Mouse (Mus musculus): ENCODE results near the gene Dlg2. TPM values are rescaled to one million over a fixed set of nuclear protein-coding genes. Genes with fewer than 3 reads are reported as not detected.

Gene Dlg2
- polyA plus RNA-seq, 1 experiment from 2014 or later, result 1.5 TPM

DNA sequence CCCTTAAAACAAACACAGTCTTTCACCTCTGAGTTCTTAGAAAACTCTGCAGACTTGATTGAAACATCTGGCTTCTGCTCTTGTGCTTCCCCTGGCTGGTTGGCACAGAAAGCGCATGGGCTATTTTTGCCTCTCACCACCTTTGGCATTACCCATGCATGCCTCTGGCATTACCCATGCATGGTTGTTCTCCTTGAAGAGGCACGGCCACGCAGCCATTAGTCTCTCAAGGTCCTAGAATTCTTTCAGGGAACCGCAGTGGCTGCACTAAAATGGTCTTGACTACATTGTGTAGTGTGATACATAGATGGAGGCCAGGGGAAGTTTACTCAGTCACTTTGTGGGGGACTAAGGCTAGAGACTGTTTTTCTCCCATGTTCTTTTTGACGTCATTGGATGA, 1709.9 kb downstream of the Dlg2 start:
- DNase-seq (ENCODE audit: low read depth, low spot score) (peak; percentile 58), ATAC-seq (peak; percentile 78)
- CTCF ChIA-PET, result interaction anchor here (1.4 kb wide), 1 partner anchor 10 kb away, joined by 5 read pairs; no protein-coding TSS in a partner anchor
- in situ Hi-C loops (cut with MboI; ENCODE audit: low pct_unique_long_range_greater_than_20kb), result no loop called here
- H3K27me3 ChIP-seq, result no peaks in the 10 kb centered on the region
- POLR2A ChIA-PET, result interaction anchor here (0.8 kb wide), 1 partner anchor 15 kb away, joined by 3 read pairs; no protein-coding TSS in a partner anchor
- TF ChIP-seq CTCF (IDR thresholded peaks at IDR 0.05), result no peak

DNA sequence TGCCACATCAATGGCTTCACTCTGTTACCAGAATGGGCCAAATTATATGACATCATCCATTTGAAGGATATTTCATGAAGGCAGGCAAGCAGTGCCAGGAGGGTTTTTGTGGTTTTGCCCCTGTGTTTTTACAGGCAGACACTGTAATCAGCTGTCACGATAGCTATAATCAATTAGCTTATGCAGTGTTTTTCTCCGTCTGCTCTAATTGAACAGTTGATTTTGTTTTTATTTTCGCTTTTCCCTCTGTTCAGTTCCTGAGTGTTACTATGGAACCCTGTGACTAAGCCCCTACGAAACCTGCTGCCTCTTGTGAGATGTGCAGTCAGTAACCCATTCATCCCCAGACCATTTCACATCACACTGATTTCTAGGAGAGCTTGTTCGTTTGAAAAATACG, 1712.7 kb downstream of the Dlg2 start:
- CTCF ChIA-PET, result interaction anchor here (1.2 to 1.3 kb wide), 2 partner anchors 10 to 57 kb away, joined by 3 read pairs; no protein-coding TSS in a partner anchor
- TF ChIP-seq CTCF (IDR thresholded peaks at IDR 0.05), result no peak
- DNase-seq (ENCODE audit: low read depth, low spot score) (no peak), ATAC-seq (peak; percentile 28)
- POLR2A ChIA-PET, result no interaction called here
- no peaks in the 10 kb centered on the region for H3K27me3 ChIP-seq
- in situ Hi-C loops (cut with MboI; ENCODE audit: low pct_unique_long_range_greater_than_20kb), result no loop called here

DNA sequence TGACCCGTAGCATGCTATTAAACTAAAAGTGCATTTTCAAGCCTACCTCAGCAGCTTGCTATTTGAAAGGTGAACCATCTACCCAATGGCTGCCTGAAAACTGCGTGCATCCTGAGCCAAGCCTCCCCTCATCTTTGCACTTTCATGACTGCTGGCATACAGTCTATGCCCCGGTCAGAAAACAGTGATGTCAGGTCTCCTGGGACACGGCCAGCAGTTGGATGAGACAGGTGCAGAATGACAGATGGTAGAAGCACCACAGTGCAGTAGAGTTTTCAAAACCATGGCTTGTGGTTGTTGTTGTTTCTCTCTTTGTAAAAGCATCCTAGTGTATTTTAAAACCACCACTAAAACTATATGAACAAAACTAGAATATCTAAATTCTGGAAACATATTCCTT, 1719.5 kb downstream of the Dlg2 start:
- no peak for TF ChIP-seq CTCF (IDR thresholded peaks at IDR 0.05)

DNA sequence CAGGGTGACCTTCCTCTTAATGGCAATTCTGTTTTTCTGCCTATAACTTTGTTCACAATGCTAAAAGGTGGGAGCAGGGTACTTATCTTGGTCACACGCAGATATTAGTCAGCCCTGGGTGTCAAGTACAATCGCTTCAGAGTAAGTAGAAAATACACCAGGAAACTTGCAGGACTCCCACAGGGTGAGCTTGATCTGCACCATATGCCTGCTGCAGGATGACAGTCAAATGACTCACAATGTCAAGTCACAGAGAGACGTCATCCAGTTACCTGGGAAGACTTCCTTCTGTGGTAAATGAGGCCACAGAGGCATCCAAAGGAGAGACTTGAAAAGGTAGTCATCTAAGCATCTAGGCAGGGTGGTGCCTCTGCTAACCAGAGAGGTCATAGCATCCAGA, 1721.1 kb downstream of the Dlg2 start:
- DNase-seq (ENCODE audit: low read depth, low spot score) (no peak), ATAC-seq (no peak)
- no peaks in the 10 kb centered on the region for H3K27me3 ChIP-seq
- POLR2A ChIA-PET, result no interaction called here
- CTCF ChIA-PET, result no interaction called here
- no peak for TF ChIP-seq CTCF (IDR thresholded peaks at IDR 0.05)
- in situ Hi-C loops (cut with MboI; ENCODE audit: low pct_unique_long_range_greater_than_20kb), result no loop called here

More for the DNA sequence above, 1719.5 kb downstream of the Dlg2 start:
- in situ Hi-C loops (cut with MboI; ENCODE audit: low pct_unique_long_range_greater_than_20kb), result no loop called here
- CTCF ChIA-PET, result no interaction called here
- ATAC-seq, result no peak
- no peak for DNase-seq (ENCODE audit: low read depth, low spot score)
- no peaks in the 10 kb centered on the region for H3K27me3 ChIP-seq
- POLR2A ChIA-PET, result no interaction called here

DNA sequence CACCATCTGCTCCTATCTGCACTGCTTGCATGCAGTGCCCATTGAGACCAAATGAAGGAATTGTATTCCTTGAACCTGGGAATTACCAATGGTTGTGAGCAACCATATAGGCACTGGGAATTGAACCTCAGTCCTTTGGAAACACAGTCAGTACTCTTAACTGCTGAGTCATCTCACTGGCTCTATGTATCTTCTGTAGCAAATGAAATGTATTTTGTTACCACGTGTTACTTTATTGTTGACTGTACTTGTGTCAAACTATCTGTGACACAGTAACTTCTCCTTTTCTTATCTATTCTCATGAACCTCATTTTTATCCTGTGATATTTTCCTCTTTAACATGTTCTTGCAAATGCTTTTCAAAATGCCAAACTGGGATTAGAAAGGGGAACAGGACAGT, 1722.7 kb downstream of the Dlg2 start:
- no peaks in the 10 kb centered on the region for H3K27me3 ChIP-seq
- in situ Hi-C loops (cut with MboI; ENCODE audit: low pct_unique_long_range_greater_than_20kb), result no loop called here
- ChIA-PET CTCF (interaction anchor here (1.0 kb wide), 2 partner anchors 10 to 14 kb away, joined by 3 read pairs; no protein-coding TSS in a partner anchor), POLR2A (no interaction called here)
- no peak for ATAC-seq
- TF ChIP-seq CTCF (IDR thresholded peaks at IDR 0.05), result no peak
- no peak for DNase-seq (ENCODE audit: low read depth, low spot score)

DNA sequence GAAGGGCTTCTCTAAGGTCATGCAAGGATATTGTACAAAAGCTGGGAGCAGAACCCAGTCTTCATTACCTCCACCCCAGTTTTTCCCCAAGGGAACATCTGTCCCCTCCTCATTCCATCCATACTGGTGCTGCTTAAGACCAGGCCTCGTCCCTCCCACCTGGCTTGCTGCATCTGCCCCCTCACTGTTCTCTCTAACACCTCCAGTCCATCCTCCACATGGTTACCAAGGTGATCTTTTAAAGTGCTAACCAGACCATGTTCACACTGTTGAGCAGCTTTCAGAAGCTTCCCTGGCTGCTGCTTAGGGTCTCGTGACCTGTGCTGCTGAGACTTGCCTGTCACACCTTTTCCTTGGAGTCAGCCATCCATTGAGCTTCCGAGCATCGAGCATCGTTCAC, 1734.2 kb downstream of the Dlg2 start:
- in situ Hi-C loops (cut with MboI; ENCODE audit: low pct_unique_long_range_greater_than_20kb), result no loop called here
- no peaks in the 10 kb centered on the region for H3K27me3 ChIP-seq
- TF ChIP-seq CTCF (IDR thresholded peaks at IDR 0.05), result no peak
- DNase-seq (ENCODE audit: low read depth, low spot score) (no peak), ATAC-seq (no peak)
- CTCF ChIA-PET, result no interaction called here
- POLR2A ChIA-PET, result no interaction called here

DNA sequence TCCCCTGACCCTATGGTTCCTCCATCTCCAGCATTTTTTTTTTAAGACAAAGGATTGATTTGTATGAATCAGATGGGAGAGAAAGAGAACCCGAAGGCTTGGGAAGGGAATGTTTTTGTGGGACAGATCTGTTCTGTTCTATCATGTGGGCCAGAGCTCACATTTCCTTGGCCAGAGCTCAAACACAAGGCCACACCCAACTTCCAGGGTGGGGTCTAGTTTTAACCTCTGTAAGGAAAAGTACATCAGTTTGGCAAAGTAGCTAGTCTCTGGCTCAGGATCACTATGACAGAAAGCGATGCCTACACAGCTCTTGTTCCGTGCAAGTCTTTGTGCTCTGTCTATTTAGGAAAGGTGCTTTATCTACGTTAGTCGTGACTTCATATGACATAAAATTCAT, 1737.3 kb downstream of the Dlg2 start:
- DNase-seq (ENCODE audit: low read depth, low spot score) (no peak), ATAC-seq (no peak)
- TF ChIP-seq CTCF (IDR thresholded peaks at IDR 0.05), result no peak
- no peaks in the 10 kb centered on the region for H3K27me3 ChIP-seq
- ChIA-PET POLR2A (no interaction called here), CTCF (no interaction called here)
- in situ Hi-C loops (cut with MboI; ENCODE audit: low pct_unique_long_range_greater_than_20kb), result no loop called here

DNA sequence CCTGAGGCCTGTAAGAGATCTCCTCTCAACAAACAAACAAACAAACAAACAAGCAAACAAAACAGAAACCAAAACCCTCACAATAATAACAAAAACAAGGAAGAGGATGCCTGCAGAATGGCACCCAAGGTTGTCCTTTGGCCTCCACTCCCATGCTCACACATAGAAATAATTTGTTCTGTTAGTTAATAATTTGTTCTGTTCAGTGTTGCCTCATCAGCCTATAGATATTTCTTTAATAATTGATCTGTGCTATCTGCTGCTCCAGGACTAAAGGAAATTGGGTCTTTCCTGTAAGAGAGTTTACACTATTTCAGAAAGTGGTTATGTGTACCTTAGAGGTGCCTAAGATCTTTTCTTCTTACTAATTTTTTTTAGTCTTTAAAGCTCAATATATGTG, 1741.7 kb downstream of the Dlg2 start:
- no peak for TF ChIP-seq CTCF (IDR thresholded peaks at IDR 0.05)
- in situ Hi-C loops (cut with MboI; ENCODE audit: low pct_unique_long_range_greater_than_20kb), result no loop called here

DNA sequence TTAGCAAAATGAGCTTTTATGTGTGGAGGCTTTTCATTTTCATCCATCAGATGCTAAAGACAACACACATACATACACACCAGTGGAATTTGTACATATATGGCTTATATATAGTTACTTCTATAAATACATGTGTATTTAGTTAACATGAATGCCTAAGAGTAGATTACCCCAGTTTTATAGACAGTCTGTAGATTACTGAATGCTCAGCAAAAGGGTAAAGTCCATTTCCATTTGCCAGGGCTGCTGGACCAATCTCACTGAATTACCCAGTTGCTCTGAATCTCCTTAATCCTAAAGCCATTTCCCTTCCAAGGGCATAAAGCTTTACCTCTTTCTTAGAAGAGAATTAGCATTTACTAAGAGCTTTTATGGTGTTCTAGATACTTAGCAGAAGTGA, 1744.1 kb downstream of the Dlg2 start:
- no peak for TF ChIP-seq CTCF (IDR thresholded peaks at IDR 0.05)
- ChIA-PET POLR2A (no interaction called here), CTCF (interaction anchor here (1.0 kb wide), 1 partner anchor 14 kb away, joined by 3 read pairs; no protein-coding TSS in a partner anchor)
- DNase-seq (ENCODE audit: low read depth, low spot score), result no peak
- in situ Hi-C loops (cut with MboI; ENCODE audit: low pct_unique_long_range_greater_than_20kb), result no loop called here
- H3K27me3 ChIP-seq, result peaks cover 7% of the 10 kb centered on the region
- ATAC-seq, result no peak

More for the DNA sequence above, 1741.7 kb downstream of the Dlg2 start:
- ChIA-PET POLR2A (no interaction called here), CTCF (no interaction called here)
- DNase-seq (ENCODE audit: low read depth, low spot score) (no peak), ATAC-seq (no peak)
- H3K27me3 ChIP-seq, result peaks cover 7% of the 10 kb centered on the region

DNA sequence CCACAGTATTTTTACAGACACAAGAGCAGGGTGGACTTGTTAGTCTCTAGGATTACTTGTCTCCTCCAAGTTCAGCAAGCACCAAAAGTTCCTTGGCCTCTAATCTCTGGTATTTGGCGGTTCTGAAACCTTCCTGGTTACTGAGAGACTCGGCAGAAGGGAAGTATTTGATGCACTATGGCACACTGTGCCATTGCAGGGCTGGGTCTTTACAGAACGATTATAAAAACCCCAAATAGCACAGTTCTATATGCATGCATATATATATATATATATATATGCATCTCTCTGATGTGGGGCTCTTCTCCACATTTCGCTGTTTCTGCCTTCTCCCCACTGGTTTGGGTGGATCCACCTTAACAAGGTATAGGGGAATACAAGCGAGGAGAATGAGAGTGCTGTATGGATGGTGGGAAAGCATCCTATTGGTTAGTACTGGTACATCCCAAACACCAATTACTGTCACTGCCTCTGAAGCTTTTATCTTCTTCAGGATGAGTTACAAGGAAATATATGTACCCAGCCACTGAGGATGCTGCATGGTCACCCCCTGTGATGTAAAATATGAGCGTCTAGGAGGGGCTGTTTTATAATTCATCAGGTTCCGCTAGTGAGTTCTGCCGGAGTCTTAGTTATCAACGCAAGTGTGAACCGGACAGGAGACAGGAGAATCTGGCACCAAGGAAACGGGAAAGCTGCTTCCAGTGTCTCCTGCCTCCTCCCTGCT, 1758.2 kb downstream of the Dlg2 start:
- H3K27me3 ChIP-seq, result peaks cover 5% of the 10 kb centered on the region
- POLR2A ChIA-PET, result no interaction called here
- in situ Hi-C loops (cut with MboI; ENCODE audit: low pct_unique_long_range_greater_than_20kb), result no loop called here
- TF ChIP-seq CTCF (IDR thresholded peaks at IDR 0.05), result no peak
- ATAC-seq (no peak), DNase-seq (ENCODE audit: low read depth, low spot score) (no peak)
- CTCF ChIA-PET, result no interaction called here

DNA sequence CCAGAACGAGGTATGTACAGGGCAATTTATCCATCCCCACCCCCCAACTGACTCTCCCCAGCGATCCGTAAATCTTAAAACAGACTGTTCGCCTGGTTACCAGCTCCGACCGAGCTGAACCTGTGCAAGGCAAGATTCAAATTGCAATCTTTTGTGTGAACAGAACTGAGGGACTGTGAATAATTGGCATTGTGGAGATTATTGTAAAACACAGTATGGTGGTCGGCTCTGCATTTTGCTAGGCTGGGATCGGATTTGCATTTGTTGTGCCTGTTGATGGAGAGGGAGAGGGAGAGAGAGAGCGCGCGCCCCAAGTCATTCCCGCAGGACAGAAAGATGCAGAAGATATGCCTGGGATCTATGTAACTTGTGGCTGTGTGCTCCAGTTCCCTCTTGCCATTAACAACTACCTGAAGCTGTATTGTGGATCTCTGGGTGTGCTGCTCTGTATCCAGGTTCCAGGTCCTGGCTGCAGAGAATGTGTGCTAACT, 1759.1 kb downstream of the Dlg2 start:
- ATAC-seq (no peak), DNase-seq (ENCODE audit: low read depth, low spot score) (no peak)
- H3K27me3 ChIP-seq, result peaks cover 5% of the 10 kb centered on the region
- in situ Hi-C loops (cut with MboI; ENCODE audit: low pct_unique_long_range_greater_than_20kb), result no loop called here
- ChIA-PET CTCF (no interaction called here), POLR2A (no interaction called here)
- TF ChIP-seq CTCF (IDR thresholded peaks at IDR 0.05), result no peak

DNA sequence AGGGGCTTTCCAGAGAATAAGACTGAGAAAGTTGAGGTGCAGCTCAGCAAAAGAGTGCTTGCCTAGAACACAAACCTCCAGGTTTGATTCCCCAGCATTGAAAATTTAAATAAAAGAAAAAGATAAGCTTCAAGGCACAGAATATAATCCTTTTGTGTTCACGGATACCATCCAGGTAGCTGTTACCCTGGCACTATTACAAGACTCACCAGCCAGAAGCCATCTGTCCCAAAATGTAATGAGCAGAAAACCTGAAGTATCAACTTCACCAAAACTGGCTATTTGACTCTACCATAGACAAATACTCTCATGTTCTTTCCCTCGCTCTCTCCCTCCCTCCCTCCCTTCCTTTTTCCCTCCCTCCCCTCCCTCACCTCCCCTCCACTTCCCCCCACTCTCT, 1764.4 kb downstream of the Dlg2 start:
- in situ Hi-C loops (cut with MboI; ENCODE audit: low pct_unique_long_range_greater_than_20kb), result no loop called here
- CTCF ChIA-PET, result no interaction called here

More for the DNA sequence above, 1764.4 kb downstream of the Dlg2 start:
- no peak for TF ChIP-seq CTCF (IDR thresholded peaks at IDR 0.05)
- peaks cover 5% of the 10 kb centered on the region for H3K27me3 ChIP-seq
- POLR2A ChIA-PET, result no interaction called here
- DNase-seq (ENCODE audit: low read depth, low spot score), result no peak
- ATAC-seq, result no peak
